Mouse (Mus musculus) ovary, postnatal 36 days (tissue): ENCODE results near the gene Ccr9.
"Not testable (repeated sequence)": the region's sequence is repeated elsewhere in the genome, so short reads cannot be mapped to it uniquely, and the experiment has no call there.

Experiments used
- DNase-seq: peaks from one replicate; pipeline ENCODE4 v3.0.0; 2022; ENCODE audit warnings: low spot score, mixed read lengths

Ccr9 gene

DNA sequence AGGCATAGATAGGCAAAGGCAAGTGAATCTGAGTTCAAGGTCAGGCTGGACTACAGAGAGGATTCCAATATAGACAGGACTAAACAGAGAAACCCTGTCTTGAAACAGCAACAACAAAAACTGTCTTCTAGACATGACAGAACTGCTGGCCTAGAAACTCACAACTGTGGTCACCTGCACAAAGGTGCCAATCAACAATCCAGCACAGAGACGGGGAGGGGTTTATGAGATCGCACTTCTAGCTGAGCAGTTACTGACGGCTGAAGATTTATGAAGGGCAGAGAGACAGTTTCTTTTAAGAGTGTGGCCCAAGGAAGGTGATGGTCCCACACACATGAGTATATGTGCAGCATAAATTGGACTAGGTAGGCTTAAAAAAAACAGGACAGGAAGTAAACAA is 38.1 kb downstream of the Ccr9 start:
- DNase-seq = no peak

DNA sequence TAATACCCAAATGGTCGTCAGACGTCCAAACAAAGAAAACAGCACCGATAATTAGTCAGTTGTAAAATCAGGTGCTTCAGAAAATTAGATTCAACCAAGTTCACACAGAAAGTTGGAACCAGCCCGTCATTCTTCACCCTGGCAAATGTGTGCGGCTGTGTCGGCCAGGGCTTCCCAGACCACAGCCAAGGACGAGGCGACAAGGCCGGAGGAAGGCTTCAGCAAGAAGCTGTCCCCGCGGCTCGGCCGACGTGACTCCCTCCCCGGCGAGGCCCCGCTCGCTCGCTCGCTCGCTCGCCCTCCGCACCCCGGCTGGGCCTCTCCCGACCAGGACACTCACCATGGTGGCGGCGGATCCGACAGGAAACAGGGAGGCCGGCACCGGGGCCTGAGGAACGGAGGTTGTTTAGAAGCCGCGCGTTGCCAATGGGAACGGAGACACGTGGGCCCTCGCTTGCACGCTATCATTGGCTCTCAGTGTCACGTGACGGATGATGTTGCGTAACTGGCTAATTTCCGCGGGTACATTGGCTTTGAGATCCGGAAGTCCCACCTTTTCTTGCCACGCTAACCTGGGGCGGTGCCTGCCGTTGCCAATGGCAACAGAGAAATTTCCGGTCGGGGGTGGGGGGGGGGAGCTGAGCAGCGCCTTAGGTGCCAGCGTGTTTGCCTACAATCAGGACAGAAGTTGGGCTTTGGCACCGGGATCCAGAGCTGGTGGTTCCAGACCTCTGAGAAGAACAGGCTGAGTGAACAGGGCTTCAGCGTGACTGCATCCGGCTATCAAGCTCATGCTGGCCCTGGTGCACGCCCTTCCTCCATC is 39.2 kb downstream of the Ccr9 start, which contains the start of gene Lztfl1:
Gene Lztfl1 (minus strand): TSS at position 512 of the 823 bp plus-strand sequence.
- peak; percentile 93 for DNase-seq

DNA sequence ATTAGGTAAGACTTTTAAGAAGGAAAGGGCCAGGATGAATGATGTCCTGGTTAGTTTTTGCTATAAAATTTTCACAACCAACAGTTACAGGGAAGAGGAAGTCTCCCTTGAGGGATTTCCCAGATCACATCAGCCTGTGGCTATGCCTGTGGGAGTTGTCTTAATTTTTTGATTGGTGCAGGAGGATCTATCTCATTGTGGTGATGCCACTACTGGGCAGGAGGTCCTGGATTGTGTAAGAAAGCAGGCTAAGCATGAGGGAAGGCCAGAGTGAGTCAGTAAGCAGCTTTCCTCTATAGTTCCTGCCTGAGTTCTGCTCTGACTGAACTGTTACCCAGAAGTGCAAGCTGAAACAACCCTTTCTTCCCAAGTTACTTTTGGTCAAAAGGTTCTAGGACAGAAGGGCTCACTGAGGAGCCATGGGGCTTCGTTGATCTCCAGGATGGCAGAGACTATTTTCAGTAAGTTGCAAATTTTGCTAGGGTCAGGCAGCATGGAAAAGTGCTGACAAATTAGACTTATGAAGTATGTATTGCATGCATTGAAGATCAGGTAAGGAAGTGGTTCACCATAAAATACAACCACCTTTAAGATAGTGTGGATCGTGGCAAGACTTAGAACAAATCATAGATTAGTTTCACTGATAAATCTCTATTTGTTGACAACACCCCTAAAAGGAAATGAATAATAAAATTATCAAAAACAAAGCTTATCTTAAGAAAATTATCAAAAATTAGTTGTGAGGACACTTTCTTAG is 44.7 kb downstream of the Ccr9 start:
- DNase-seq = no peak

DNA sequence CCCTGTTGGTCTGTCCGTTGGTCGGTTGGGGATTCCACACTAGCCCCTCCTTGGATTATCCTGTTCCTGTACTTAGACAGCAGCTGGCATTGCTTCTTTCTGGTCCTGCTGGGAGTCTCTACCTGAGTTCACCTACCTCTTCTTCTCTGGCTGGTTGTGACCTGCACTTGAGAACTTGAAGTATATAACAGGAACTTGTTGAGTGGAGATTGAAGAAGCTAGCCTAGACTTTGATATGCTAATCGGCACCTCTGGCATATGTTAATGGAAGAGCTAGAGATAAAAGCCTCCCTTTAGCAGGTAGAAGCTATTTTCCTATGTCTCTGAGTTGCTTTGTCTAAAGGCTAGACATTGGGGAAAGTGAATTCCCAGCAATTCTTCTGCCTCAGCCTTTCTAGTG is 53.0 kb downstream of the Ccr9 start:
- DNase-seq = no peak

DNA sequence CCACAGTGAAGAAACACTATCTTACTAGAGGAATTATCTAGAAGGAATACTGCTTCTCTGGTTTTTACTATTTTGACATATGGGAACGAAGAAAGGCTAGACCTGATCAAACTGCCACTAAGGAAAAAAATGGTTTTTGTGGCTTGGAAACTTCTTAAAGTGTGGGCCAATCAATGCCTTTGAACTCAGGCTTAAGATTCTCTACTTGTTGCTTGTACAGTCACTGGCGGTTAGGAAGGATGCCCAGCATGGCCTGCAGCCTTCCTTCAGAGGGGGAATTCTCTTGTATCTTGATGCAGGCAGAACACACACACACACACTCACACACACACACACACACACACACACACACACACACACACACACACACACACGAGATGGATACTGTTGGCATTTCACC is 55.9 kb downstream of the Ccr9 start:
- no peak for DNase-seq

DNA sequence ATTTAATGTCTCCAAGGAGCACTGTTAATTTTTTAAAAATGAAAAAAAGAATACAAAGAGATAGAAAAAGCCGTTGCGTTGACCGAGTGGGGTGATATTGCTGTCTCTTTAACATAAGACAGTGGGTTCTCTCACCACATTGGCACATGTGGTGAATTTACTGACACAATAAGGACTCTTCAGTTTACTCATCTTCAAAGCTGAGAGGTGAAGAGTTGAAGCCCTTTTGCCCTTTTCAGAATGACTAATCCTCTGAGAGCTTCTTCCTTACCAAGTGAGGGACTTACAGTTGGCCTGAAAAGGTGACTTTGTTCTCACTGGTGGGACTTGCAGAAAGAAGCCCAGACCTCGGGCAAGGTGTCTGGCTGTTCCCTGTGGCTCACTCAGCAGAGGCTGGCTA is 62.6 kb downstream of the Ccr9 start:
- DNase-seq = no peak

DNA sequence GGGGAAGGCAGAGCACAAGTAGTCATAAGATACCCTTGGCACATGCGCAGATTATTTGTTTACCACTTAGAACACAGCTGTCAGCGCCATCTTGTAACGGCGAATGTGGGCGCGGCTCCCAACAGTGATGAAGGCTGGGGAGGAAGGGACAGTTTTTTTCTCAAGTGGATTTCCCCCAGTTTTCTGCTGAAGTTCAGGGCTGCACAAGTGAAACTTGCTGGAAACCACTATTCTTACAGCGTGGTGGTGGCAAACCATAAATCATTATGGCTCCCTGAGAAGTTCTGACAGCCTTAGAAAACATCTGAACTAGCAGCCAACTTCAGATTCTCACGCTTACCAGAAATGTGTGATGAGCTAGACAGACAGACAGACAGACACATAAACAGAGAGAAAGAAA is 71.4 kb downstream of the Ccr9 start:
- not testable (repeated sequence) for DNase-seq

DNA sequence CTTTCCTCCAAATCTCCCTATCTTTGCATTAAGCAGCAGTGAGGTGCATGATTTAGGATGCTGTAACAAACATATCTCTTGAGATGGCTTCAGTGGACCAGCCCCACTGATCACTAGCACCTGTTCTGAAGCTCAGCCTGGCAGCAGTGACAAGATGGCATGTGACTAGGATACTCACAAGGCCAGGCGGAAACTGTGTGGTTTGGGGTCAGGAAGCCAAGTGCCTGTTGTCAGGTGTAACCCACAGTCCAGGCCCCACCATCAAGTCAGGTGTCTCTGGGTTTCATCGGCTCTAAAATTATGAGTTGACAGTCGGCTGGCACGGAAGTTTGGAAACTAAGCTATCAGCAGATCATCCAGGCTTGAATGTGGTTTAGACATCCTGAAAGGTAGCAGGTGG is 76.1 kb downstream of the Ccr9 start:
- DNase-seq = no peak

DNA sequence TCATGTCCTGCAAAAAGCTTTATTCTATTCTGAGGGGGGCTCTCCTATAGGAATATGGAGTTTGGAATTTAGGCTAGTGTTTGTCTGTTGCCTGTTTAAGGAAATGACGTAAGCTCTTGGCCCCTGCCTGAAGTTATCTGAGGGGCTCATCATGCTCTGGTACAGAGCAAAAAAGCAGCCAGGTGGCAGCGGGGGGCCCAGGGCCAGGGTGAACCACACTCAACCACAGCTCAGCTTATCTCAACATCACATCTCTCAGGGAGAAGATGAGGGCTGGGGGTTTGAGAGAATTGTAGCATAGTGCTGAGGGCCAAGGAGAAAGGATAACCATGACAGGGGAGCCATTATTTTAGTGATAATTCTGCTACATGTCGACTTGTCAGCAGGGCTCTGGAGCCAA is 78.5 kb downstream of the Ccr9 start:
- no peak for DNase-seq

DNA sequence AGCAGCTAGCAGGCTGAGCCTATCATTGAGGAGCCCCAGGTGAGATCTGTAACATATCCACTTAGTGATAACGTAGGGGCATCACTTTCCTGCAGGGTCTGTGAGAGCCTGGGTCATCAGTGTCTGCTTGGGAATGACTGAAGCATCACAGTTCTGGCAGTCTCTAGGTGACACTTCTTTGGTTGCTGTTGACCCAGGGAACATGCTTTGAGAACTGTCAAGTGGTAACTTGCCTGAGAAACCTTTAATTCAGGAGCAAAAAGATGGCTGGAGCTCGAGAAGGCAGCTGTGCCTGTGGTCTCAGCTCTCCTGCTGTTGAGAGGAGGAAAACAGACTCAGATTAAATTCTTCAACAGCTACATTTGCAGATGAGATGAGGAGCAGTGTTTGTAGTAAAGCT is 79.1 kb downstream of the Ccr9 start:
- no peak for DNase-seq

DNA sequence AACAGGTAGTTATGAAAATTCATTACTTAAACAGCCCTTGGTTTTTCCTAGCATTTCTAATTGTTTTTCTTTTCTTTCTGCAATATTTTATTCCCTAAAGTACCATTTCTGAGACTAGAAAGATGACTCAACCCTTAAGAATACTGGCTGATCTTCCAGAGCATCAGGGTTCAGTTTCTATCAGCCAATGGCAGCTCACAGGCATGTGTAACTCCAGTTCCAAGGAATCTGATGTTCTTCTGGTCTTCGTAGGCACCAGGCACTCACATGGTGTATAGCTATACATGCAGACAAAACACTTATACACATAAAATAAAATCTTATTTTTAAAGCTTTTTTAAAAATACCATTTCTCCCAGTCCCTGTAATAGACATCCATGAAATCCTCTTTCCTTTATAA is 79.9 kb downstream of the Ccr9 start:
- DNase-seq = no peak

DNA sequence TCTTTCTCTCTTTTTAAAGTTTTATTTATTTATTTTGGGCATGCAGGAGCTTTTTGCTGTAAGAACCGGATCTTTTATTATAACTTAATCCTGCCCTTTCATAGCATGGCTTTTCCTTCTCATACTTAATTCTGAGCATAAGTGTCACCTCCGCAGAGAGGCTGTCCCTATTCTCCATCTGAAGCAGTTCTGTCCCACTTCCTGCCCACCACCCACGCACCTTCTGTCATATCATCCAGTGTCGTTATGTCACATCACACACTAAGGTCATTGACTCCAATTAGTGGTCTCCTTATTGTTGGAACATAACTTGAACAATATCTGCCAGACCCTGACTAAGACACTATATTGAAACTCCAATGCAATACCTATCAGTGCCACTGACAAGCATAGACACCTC is 80.4 kb downstream of the Ccr9 start:
- no peak for DNase-seq

DNA sequence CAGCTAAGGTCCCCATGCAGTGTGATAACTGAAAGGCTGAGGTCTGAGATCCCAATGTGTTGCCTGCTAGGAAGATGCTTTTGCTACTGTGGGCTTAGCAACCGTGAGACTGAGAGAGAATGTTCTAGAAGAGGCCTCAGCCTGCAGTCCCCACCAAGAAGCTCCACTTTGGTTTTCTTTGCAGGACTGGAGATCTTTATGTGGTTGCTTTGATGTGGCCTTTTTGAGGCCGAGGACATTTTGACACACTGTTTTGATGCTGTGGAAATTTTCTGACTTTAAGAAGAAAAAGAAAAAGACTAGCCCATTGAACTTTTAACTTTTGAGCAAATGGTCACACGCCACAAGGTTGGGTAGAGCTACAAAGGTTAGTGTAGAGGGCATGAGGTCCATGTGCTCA is 82.6 kb downstream of the Ccr9 start:
- DNase-seq = no peak

DNA sequence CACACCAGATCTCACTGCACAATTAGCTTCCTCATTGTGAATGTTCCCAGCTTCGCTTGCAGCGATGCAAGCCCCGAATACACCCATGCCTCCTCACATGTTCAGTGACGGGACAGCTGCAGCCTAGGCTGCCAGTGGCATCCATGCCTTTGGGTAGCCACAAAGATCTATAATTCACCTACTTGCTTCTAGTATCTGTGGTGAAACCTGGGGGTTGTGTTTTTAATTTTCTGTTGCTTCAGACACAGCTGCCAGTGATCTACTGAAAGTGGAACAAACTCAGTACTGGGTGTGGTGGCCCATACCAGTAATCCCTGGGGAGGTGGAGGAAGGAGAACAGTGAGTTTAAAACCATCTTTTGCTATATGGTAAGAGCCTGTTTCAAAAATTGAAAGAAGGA is 84.6 kb downstream of the Ccr9 start:
- DNase-seq = no peak

DNA sequence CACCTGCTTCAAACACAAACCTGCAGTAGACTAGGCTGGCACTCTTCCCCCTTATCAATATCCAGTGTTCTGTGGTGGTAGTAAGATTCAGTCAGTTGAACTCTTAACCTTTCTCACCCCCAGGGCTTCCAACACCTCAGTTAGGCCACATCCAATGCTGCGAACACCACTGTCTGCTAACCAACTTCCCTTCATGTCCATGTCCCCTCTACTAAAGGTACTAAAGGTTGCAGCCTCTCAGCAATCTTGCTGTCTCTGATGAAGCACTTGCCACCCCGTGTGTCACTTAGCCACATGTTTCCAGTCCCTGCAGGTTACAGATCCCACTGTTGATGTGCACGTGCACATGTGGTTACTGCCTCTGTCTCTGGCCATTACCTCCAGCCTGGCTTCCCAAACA is 85.5 kb downstream of the Ccr9 start:
- no peak for DNase-seq

DNA sequence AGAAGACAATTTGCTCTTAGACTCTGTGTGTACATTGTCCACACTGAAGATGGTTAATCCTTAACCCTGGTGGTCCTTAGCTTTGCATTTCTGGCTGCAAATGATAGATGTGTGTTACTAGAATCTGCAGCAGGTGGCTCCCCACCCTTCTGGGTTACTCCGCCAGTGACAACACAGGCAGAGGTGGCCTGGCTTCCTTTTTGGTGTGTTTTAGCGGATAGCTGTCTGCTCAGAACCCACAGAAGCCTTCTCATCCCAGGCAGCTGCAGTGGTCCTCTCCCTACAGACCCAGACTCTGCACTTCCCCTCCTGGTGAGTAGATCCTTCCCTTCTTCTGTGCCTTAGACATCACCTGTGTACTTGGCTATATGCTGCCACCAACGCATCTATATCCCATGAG is 88.8 kb downstream of the Ccr9 start:
- no peak for DNase-seq

DNA sequence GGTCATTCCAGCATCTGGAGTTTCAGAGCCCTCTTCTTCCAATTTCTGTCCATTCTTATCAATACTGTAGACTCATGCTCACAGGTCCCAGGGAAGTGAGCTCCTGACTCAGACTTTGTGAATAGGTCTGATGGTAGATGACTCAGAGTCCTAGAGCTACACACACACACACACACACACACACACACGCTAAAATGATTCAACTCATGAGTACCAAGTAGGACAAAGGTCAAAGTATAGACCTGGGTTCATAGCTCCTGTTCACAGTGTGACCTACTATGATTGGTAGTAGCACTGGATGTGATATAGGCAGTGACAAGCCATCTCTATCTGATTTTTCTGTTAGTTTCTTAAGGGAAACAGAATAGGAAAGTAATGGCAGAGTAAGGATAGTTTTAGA is 90.2 kb downstream of the Ccr9 start:
- no peak for DNase-seq

DNA sequence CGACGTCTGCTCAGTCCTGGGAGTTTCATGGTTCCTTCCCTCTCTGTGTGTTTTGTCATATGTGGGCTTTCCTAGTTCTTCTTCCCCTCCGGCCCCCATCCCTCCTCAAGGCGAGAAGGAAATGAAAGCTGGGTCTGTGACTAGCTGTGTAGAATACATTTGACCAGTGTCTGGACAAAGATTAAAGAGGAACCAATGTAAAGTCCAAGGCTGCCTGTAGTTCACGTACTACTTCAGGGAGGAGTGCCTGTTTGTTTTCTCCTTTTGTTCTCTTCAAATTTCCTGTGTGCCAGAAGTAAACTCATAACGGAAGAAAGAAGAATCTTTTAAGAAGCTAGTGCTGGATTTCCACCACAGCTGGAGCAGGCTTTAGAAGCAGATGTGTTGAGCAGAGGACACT is 91.3 kb downstream of the Ccr9 start:
- DNase-seq = no peak

DNA sequence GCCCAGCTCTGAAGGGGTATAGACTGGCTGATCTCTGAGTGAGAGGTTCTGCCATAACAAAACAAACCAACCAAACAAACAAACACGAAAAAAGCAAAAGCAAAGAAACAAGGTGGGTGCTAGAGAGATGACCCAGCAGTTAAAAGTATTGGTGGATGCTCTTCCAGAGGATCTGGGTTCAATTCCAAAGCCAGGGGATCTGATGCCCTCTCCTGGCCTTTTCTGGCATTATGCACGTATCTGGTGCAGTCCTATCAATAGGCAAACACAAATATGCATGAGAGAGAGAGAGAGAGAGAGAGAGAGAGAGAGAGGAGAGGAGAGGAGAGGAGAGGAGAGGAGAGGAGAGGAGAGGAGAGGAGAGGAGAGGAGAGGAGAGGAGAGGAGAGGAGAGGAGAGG is 95.1 kb downstream of the Ccr9 start:
- peak; percentile 9 for DNase-seq

DNA sequence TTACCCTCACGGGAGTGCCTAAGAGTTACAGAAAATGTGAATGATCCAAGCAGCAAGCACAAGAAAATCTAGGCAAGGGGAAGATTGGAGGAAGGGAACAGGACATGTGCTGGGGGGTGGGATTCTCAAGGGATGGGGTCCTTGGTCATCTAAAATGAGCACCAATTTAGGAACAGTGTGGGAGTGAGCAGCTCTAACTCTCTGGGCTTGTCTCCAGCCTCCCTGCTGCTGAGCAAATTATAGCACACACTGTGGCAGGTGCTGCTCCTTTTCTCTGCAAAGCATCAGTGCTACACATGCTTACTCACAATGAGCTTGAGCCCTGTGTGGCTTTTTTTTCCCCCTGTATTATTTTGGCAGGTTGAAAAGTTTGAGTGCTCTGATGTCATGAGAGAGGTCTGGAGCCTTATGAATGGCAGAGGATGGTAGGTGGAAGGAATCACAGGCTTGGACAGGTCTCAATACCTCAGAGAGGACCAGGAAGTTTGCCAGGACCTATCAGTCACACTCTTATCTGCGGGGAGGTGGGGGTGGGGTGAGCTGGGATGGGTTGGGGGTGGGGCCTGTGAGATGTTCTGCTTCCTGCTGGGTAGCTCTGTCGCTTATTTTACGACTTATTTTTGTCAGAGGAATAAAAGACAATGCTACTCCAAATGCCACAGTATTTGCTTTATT is 110.8 kb downstream of the Ccr9 start:
- DNase-seq = no peak

DNA sequence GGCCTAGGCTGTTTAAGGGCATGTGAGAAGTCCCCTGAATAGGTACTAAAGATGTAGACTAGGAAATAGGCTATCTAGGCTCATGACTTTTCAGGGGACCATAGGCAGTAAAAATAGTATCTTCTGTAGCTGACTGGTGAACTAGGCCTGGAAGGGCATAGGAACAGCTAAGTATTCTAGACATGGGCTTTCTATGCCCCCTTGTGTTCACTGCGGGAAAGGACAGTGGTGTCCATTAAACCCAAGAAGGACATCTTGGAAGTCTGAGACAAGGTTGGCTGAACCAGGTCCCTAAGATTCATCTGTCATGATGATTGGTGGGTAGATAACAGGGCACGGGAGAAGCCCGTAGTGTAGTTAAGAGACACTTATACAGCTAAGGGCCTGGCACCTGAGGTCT is 117.9 kb downstream of the Ccr9 start:
- DNase-seq = peak; percentile 12

DNA sequence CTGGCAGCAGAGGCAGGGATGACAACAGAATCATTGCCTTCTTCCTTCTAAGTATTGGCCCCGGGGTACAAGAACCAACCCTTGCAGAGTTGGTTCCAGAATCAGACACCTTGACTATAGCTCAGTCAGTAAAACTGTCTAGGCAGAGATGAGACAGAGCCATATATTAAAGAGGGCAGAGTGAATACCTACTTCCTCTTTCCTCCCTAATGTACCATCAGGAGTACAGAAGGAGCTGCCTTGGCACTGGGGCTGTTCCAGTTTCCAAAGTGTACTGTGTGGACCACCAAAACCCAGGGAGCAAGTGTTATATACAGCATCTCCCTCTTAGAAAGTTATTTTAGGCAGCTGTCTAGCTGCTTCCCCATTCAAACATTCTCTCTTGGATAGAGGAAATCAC is 123.3 kb downstream of the Ccr9 start:
- no peak for DNase-seq

DNA sequence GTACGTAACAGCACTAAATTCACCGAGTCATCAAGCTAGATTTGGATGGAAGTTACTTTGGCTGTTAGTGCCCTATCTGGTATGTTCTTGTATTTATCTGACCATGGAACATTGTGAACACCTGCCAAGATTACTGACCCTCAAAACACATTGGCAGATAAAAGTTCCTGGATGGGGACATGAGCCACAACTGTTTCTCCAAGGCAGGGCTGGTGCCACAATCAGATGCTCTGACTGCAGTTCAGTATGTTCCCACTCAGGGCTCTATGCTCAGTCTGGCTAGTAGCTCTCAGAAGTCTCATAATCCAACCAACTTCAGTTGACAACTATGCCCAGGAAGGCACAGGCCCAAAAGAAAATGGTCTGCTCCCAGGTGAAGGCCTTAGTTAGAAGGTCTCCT is 124.2 kb downstream of the Ccr9 start:
- no peak for DNase-seq
